Mouse (Mus musculus) limb, embryonic 14.5 days (tissue): ENCODE measurements at regions not wholly inside any gene's neighbourhood (a gene's known extent, or its start where the extent isn't known, plus 50 kb on each side); places are given as distances from the start of the nearest gene placed in this dataset.

Source experiments
- ATAC-seq: fragments of 200-750 bp; cut with Nextera tagmentation; 2 replicates; pipeline ENCODE4 v1.8.0; 2017; ENCODE audit warnings: low read depth, moderate number of reproducible peaks, moderate TSS enrichment; ENCODE audit not compliant: low FRiP score
- DNase-seq: peaks from one replicate; pipeline ENCODE4 v3.0.0-alpha.2; 2015; ENCODE audit warnings: low spot score
- H3K27ac ChIP-seq: fragments of 300-500 bp; sonication (generic); replicated peaks from 2 replicates; pipeline ENCODE4 v1.5.1; 2014; ENCODE audit warnings: low read depth, mild to moderate bottlenecking, low read length, moderate library complexity, mixed read lengths
- H3K27me3 ChIP-seq: fragments of 300-500 bp; sonication (generic); 2 replicates; pipeline ENCODE4 v1.6.1; 2014; ENCODE audit warnings: low read length, mixed read lengths; ENCODE audit not compliant: control insufficient read depth, insufficient read depth
- H3K36me3 ChIP-seq: fragments of 300-500 bp; sonication (generic); 2 replicates; pipeline ENCODE4 v1.6.1; 2014; ENCODE audit warnings: mild to moderate bottlenecking, low read length, moderate library complexity, mixed read lengths; ENCODE audit not compliant: control insufficient read depth, insufficient read depth
- H3K4me1 ChIP-seq: fragments of 300-500 bp; sonication (generic); 2 replicates; pipeline ENCODE4 v1.6.1; 2014; ENCODE audit warnings: antibody characterized with exemption, low read length, mixed read lengths; ENCODE audit not compliant: control insufficient read depth, insufficient read depth
- H3K4me2 ChIP-seq: fragments of 300-500 bp; sonication (generic); replicated peaks from 2 replicates; pipeline ENCODE4 v1.6.1; 2014; ENCODE audit warnings: low read depth, mild to moderate bottlenecking, low read length, moderate library complexity; ENCODE audit not compliant: severe bottlenecking
- H3K4me3 ChIP-seq: fragments of 300-500 bp; sonication (generic); replicated peaks from 2 replicates; pipeline ENCODE4 v1.5.1; 2014; ENCODE audit warnings: low read length
- H3K9ac ChIP-seq: fragments of 300-500 bp; sonication (generic); 2 replicates; pipeline ENCODE4 v1.6.1; 2014; ENCODE audit warnings: mild to moderate bottlenecking, low read depth, low read length, moderate library complexity; ENCODE audit not compliant: severe bottlenecking
- H3K9me3 ChIP-seq: fragments of 300-500 bp; sonication (generic); 2 replicates; pipeline ENCODE4 v1.6.1; 2016; ENCODE audit warnings: low read length; ENCODE audit not compliant: control insufficient read depth
- POLR2A ChIP-seq: fragments of 200-500 bp; IDR thresholded peaks from 2 replicates; pipeline ENCODE4 v1.8.0; 2012; ENCODE audit warnings: inconsistent platforms, mild to moderate bottlenecking, moderate library complexity, borderline replicate concordance; ENCODE audit not compliant: insufficient read depth, insufficient read length; ENCODE audit errors: extremely low read depth
- WGBS: fragments of 180-500 bp; shearing (Covaris S2); extraction: QIAGEN DNeasy Blood & Tissue Kit; methylation state at CpG from one replicate; pipeline ENCODE4 v1.1.7; 2014; 5-methylcytosine and 5-hydroxymethylcytosine counted together

DNA sequence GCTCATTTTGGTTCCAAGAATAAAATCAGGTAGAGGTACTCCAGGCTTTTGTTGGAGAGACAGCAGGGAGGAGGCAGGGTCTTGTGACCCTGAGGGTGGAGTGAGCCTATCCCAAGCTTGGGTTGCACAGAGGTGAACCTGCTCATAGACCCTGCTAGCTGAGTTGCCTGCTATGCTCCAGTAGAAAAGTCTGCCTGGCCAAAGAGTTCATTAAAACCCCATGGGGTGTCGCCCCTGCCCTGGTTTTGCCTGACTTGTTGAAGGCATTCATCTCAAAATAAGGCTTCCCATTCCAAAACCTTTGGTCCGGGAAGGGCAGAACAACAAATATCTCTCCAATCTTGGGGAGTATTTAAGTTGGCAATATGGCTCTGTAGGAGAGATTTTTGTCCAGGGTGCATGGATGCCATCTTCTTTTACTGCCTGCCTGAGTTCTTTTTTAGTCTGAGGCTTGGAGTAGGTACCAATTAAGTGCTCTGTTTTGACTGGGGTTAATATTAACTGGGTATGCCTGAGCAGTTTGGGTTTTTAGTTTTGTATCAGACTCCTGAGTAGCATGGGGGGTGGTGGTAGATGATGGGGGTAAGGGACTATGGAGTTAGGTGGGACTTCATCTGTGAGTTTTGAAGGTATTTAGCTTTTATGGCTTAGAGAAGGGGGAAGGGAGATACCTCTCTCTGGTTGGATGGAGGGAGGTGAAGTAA, 120.8 kb upstream of the Tmem164 start:
- no peak for TF ChIP-seq POLR2A
- Histone ChIP-seq H3K4me3 (no peak overlapping the region), H3K9me3 (no peaks in the 10 kb centered on the region), H3K4me2 (no peak overlapping the region), H3K27ac (no peak overlapping the region), H3K27me3 (no peaks in the 10 kb centered on the region), H3K4me1 (no peaks in the 10 kb centered on the region), H3K36me3 (no peaks in the 10 kb centered on the region), H3K9ac (no peak overlapping the region)
- ATAC-seq (no peak), DNase-seq (no peak)
- WGBS, result 57% methylated on average over 2 of the region's 2 CpGs

GRCm38 (mm10) chrX:142561788-142562187, 119.4 kb upstream of the Tmem164 start:
- Histone ChIP-seq H3K9me3 (no peaks in the 10 kb centered on the region), H3K4me3 (no peak overlapping the region), H3K9ac (no peak overlapping the region), H3K27me3 (no peaks in the 10 kb centered on the region), H3K36me3 (no peaks in the 10 kb centered on the region), H3K4me1 (no peaks in the 10 kb centered on the region), H3K27ac (no peak overlapping the region), H3K4me2 (no peak overlapping the region)
- WGBS, result 69% methylated on average over 5 of the region's 5 CpGs
- ATAC-seq (no peak), DNase-seq (no peak)
- no peak for TF ChIP-seq POLR2A

GRCm38 (mm10) chrX:142564186-142564585, 117.0 kb upstream of the Tmem164 start:
- Histone ChIP-seq H3K4me3 (no peak overlapping the region), H3K27me3 (no peaks in the 10 kb centered on the region), H3K27ac (no peak overlapping the region), H3K4me1 (no peaks in the 10 kb centered on the region), H3K4me2 (no peak overlapping the region), H3K9me3 (no peaks in the 10 kb centered on the region), H3K36me3 (no peaks in the 10 kb centered on the region), H3K9ac (no peak overlapping the region)
- DNase-seq, result no peak
- no peak for ATAC-seq
- 60% methylated on average over 9 of the region's 9 CpGs for WGBS
- no peak for TF ChIP-seq POLR2A

DNA sequence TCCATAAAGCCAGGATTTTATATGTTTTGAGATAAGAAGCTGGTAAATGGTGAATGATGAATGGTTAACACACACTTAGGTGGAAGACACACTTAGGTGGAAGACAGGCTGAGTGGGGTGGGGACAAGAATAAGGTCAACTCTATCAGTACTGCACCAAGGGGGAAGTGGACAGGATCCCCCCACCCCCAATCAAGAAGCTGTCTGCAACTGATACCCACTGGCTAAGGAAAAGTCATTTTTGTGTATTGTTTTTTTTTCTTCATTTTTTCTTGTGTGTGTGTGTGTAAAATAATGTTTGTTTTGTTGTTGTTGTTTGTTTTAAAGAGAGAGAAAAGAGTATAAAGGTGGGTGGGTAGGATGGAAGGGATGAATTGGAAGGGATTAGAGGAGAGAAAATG, 109.4 kb upstream of the Tmem164 start:
- Histone ChIP-seq H3K27me3 (no peaks in the 10 kb centered on the region), H3K27ac (no peak overlapping the region), H3K9ac (no peak overlapping the region), H3K4me2 (no peak overlapping the region), H3K9me3 (no peaks in the 10 kb centered on the region), H3K4me3 (no peak overlapping the region), H3K4me1 (no peaks in the 10 kb centered on the region), H3K36me3 (no peaks in the 10 kb centered on the region)
- DNase-seq (no peak), ATAC-seq (no peak)
- TF ChIP-seq POLR2A, result no peak

- Histone ChIP-seq H3K9me3 (no peaks in the 10 kb centered on the region), H3K36me3 (no peaks in the 10 kb centered on the region), H3K27me3 (no peaks in the 10 kb centered on the region), H3K4me2 (no peak overlapping the region), H3K4me3 (no peak overlapping the region), H3K4me1 (no peaks in the 10 kb centered on the region), H3K9ac (no peak overlapping the region), H3K27ac (no peak overlapping the region)
- DNase-seq, result no peak
- no peak for ATAC-seq
- 91% methylated on average over 4 of the region's 4 CpGs for WGBS
- no peak for TF ChIP-seq POLR2A
Measured at GRCm38 (mm10) chrX:142574022-142574421, 107.2 kb upstream of the Tmem164 start.

- WGBS, result 65% methylated on average over 10 of the region's 10 CpGs
Measured at GRCm38 (mm10) chrX:142574945-142575710, 106.1 kb upstream of the Tmem164 start.

More at GRCm38 (mm10) chrX:142574945-142575710, 106.1 kb upstream of the Tmem164 start:
- Histone ChIP-seq H3K27ac (no peak overlapping the region), H3K4me2 (no peak overlapping the region), H3K36me3 (no peaks in the 10 kb centered on the region), H3K4me3 (no peak overlapping the region), H3K9me3 (no peaks in the 10 kb centered on the region), H3K9ac (no peak overlapping the region), H3K27me3 (no peaks in the 10 kb centered on the region), H3K4me1 (no peaks in the 10 kb centered on the region)
- ATAC-seq (no peak), DNase-seq (no peak)
- no peak for TF ChIP-seq POLR2A
